Mouse (Mus musculus): ENCODE results near the gene Wfdc1. TPM values are rescaled to one million over a fixed set of nuclear protein-coding genes. Genes with fewer than 3 reads are reported as not detected.
A peak's percentile ranks its signal among the peaks of the same experiment; 100 is the strongest.

Gene Wfdc1
- total RNA-seq, 2 experiments from 2014 or later: 45.0 to 47.4 TPM

- intact Hi-C loops (cut with DNase I): no loop called here
- DNase-seq: no peak
Observed at GRCm38 (mm10) chr8:119638261-119638660, 27.9 kb upstream of the Wfdc1 start.

- no peak for DNase-seq
- intact Hi-C loops (cut with DNase I): no loop called here
Observed at GRCm38 (mm10) chr8:119639798-119640197, 26.4 kb upstream of the Wfdc1 start.

- intact Hi-C loops (cut with DNase I): no loop called here
- no peak for DNase-seq
Observed at GRCm38 (mm10) chr8:119641058-119641457, 25.1 kb upstream of the Wfdc1 start.

GRCm38 (mm10) chr8:119642960-119643359 is 23.2 kb upstream of the Wfdc1 start:
- intact Hi-C loops (cut with DNase I): no loop called here
- no peak for DNase-seq

GRCm38 (mm10) chr8:119644429-119644960 is 21.7 kb upstream of the Wfdc1 start:
- intact Hi-C loops (cut with DNase I): no loop called here
- no peak for DNase-seq

GRCm38 (mm10) chr8:119644981-119645597 is 21.1 kb upstream of the Wfdc1 start:
- no peak for DNase-seq
- intact Hi-C loops (cut with DNase I): no loop called here

- no peak for DNase-seq
- intact Hi-C loops (cut with DNase I): no loop called here
Observed at GRCm38 (mm10) chr8:119646197-119646596, 20.0 kb upstream of the Wfdc1 start.

GRCm38 (mm10) chr8:119646846-119647245 is 19.3 kb upstream of the Wfdc1 start:
- DNase-seq: no peak
- intact Hi-C loops (cut with DNase I): no loop called here

- intact Hi-C loops (cut with DNase I): no loop called here
- peak; percentile 36 to 44 for DNase-seq
Observed at GRCm38 (mm10) chr8:119651324-119651723, 14.8 kb upstream of the Wfdc1 start.

- intact Hi-C loops (cut with DNase I): loop anchor here (1.0 kb wide), 1 partner anchor 19 kb away; no protein-coding TSS in a partner anchor
- peak; percentile 53 to 67 for DNase-seq
Observed at GRCm38 (mm10) chr8:119656709-119657464, 9.3 kb upstream of the Wfdc1 start.

GRCm38 (mm10) chr8:119661081-119661480 is 5.1 kb upstream of the Wfdc1 start:
- intact Hi-C loops (cut with DNase I): no loop called here
- DNase-seq: peak; percentile 79 to 80

GRCm38 (mm10) chr8:119661892-119662291 is 4.3 kb upstream of the Wfdc1 start:
- intact Hi-C loops (cut with DNase I): no loop called here
- DNase-seq: peak in 1 of 2 experiments; percentile 27

- intact Hi-C loops (cut with DNase I): no loop called here
- no peak for DNase-seq
Observed at GRCm38 (mm10) chr8:119663440-119663839, 2.7 kb upstream of the Wfdc1 start.

- intact Hi-C loops (cut with DNase I): no loop called here
- peak; percentile 74 to 79 for DNase-seq
Observed at GRCm38 (mm10) chr8:119665270-119665669, 895 bp upstream of the Wfdc1 start.

GRCm38 (mm10) chr8:119668447-119668846 is 2.3 kb downstream of the Wfdc1 start:
- intact Hi-C loops (cut with DNase I): no loop called here
- no peak for DNase-seq

GRCm38 (mm10) chr8:119669284-119669683 is 3.1 kb downstream of the Wfdc1 start:
- DNase-seq: peak in 1 of 2 experiments; percentile 40
- intact Hi-C loops (cut with DNase I): no loop called here

GRCm38 (mm10) chr8:119670419-119671091 is 4.4 kb downstream of the Wfdc1 start:
- DNase-seq: peak; percentile 79 to 83
- intact Hi-C loops (cut with DNase I): loop anchor here (10.0 kb wide), 1 partner anchor 256 kb away; no protein-coding TSS in a partner anchor

- DNase-seq: no peak
- intact Hi-C loops (cut with DNase I): loop anchor here (2.0 to 10.0 kb wide), 2 partner anchors 227 to 259 kb away; partner anchors contain the start of gene Necab2
Observed at GRCm38 (mm10) chr8:119673976-119674555, 7.9 kb downstream of the Wfdc1 start.

- no peak for DNase-seq
- intact Hi-C loops (cut with DNase I): loop anchor here (2.0 to 10.0 kb wide), 3 partner anchors 68 to 261 kb away; partner anchors contain the start of genes Necab2 and Taf1c
Observed at GRCm38 (mm10) chr8:119675457-119675856, 9.3 kb downstream of the Wfdc1 start.

- intact Hi-C loops (cut with DNase I): loop anchor here (1.0 to 10.0 kb wide), 3 partner anchors 19 to 262 kb away; partner anchors contain the start of gene Taf1c
- peak; percentile 94 to 96 for DNase-seq
Observed at GRCm38 (mm10) chr8:119676389-119676788, 10.2 kb downstream of the Wfdc1 start.

All from heart, postnatal 10 days (tissue).